Mouse (Mus musculus) kidney, postnatal 14 days (tissue): ENCODE measurements around the gene Cluh.

Experiments
- DNase-seq: peaks from one replicate; pipeline ENCODE4 v3.0.0; 2022; ENCODE audit warnings: mixed read lengths

The Cluh gene

GRCm38 (mm10) chr11:74648676-74649075, 619 bp upstream of the Cluh start:
- DNase-seq = no peak

GRCm38 (mm10) chr11:74649647-74650551, 604 bp downstream of the Cluh start:
- peak; percentile 87 for DNase-seq

GRCm38 (mm10) chr11:74650576-74651100, 1.3 kb downstream of the Cluh start:
- DNase-seq = no peak

GRCm38 (mm10) chr11:74652791-74653191, 3.5 kb downstream of the Cluh start:
- DNase-seq = peak; percentile 65

GRCm38 (mm10) chr11:74653385-74653784, 4.1 kb downstream of the Cluh start:
- peak; percentile 44 for DNase-seq

- no peak for DNase-seq
Measured at GRCm38 (mm10) chr11:74655941-74656340, 6.6 kb downstream of the Cluh start.

- no peak for DNase-seq
Measured at GRCm38 (mm10) chr11:74660336-74660735, 11.0 kb downstream of the Cluh start.

- DNase-seq = no peak
Measured at GRCm38 (mm10) chr11:74661641-74662040, 12.3 kb downstream of the Cluh start.

GRCm38 (mm10) chr11:74662221-74662620, 12.9 kb downstream of the Cluh start:
- DNase-seq = no peak

GRCm38 (mm10) chr11:74664279-74664678, 15.0 kb downstream of the Cluh start:
- DNase-seq = no peak

- DNase-seq = no peak
Measured at GRCm38 (mm10) chr11:74664906-74665305, 15.6 kb downstream of the Cluh start.

GRCm38 (mm10) chr11:74665631-74666283, 16.5 kb downstream of the Cluh start:
- no peak for DNase-seq

- DNase-seq = no peak
Measured at GRCm38 (mm10) chr11:74666284-74666652, 17.0 kb downstream of the Cluh start.

GRCm38 (mm10) chr11:74666776-74667581, 17.7 kb downstream of the Cluh start:
- no peak for DNase-seq

GRCm38 (mm10) chr11:74667582-74668010, 18.3 kb downstream of the Cluh start:
- DNase-seq = no peak

GRCm38 (mm10) chr11:74668466-74668865, 19.2 kb downstream of the Cluh start:
- no peak for DNase-seq

GRCm38 (mm10) chr11:74668971-74669370, 19.7 kb downstream of the Cluh start:
- DNase-seq = no peak

GRCm38 (mm10) chr11:74670151-74670550, 20.9 kb downstream of the Cluh start:
- no peak for DNase-seq

- no peak for DNase-seq
Measured at GRCm38 (mm10) chr11:74671013-74671412, 21.7 kb downstream of the Cluh start.

- no peak for DNase-seq
Measured at GRCm38 (mm10) chr11:74671839-74672238, 22.5 kb downstream of the Cluh start.

- DNase-seq = peak; percentile 31
Measured at GRCm38 (mm10) chr11:74672901-74673513, 23.7 kb downstream of the Cluh start.

GRCm38 (mm10) chr11:74673561-74673960, 24.3 kb downstream of the Cluh start:
- DNase-seq = no peak

GRCm38 (mm10) chr11:74674713-74675112, 25.4 kb downstream of the Cluh start:
- no peak for DNase-seq
